Mouse (Mus musculus): ENCODE results near the gene Cuedc1. TPM values are rescaled to one million over a fixed set of nuclear protein-coding genes. Genes with fewer than 3 reads are reported as not detected.
"Not testable (repeated sequence)": the region's sequence is repeated elsewhere in the genome, so short reads cannot be mapped to it uniquely, and the experiment has no call there.

Cuedc1 gene
- polyA plus RNA-seq, 1 experiment from 2014 or later = 18.2 TPM

DNA sequence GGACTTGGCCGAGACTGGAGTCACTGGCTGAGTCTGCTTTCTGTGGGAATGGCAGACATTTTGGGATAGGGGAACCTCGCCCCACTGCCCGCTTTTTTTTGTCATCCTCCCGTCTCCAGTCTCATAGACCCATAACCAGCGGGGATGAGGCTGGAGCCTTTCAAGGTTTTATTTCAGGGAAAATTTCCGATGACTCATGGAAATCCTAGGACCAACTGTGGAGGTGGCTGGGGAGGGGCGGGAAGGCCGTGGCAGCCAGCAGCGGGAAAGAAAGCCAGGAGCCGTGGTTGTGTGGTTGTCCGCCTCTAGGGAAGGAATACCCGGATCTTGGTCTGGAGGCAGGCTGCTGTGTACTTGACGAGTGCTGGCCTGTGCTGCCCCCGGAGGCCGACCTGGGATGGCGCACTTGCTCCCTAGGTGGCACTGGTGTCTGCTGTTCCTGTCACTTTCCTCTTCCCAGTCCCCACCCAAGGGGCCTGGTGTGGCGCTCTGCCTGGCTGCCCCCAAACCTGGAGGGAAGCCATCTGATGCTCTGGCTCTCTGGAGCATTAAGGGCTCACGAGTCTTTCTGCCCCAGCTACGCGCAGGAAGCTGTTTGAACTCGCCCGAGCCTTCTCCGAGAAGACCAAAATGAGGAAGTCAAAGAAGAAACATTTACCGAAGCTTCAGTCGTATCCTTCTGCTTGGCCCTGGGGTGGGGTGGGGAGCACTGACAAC is 89.7 kb downstream of the Cuedc1 start:
- no peak overlapping the region; the same call in 1 of the 2 replicates for H3K4me2 ChIP-seq (ENCODE audit: low read depth)
- no peaks in the 10 kb centered on the region for H3K36me3 ChIP-seq (ENCODE audit: control insufficient read depth, insufficient read depth, low read length)
- peak overlapping the region; percentile 42; the same call in 1 of the 2 replicates for H3K27ac ChIP-seq (ENCODE audit: low read depth, low read length)
- H3K4me3 ChIP-seq (ENCODE audit: low read depth, low read length) = no peak overlapping the region
- WGBS = 20% methylated on average over 25 of the region's 25 CpGs
- peak; percentile 84 for DNase-seq (ENCODE audit: low spot score)
- peaks cover 8% of the 10 kb centered on the region; the same call in 1 of the 2 replicates for H3K27me3 ChIP-seq (ENCODE audit: control insufficient read depth, insufficient read depth, low read length)
- peak overlapping the region; percentile 19; the same call in 1 of the 2 replicates for H3K9ac ChIP-seq (ENCODE audit: low read length)
- H3K9me3 ChIP-seq (ENCODE audit: control insufficient read depth, low read length) = no peaks in the 10 kb centered on the region
- ATAC-seq (ENCODE audit: insufficient read depth, low FRiP score, low TSS enrichment) = peak; percentile 92
- peaks cover 15% of the 10 kb centered on the region for H3K4me1 ChIP-seq (ENCODE audit: control insufficient read depth, insufficient read depth, low read length)

- H3K4me1 ChIP-seq (ENCODE audit: control insufficient read depth, insufficient read depth, low read length) = peaks cover 15% of the 10 kb centered on the region
Observed at GRCm38 (mm10) chr11:88188216-88188615, 90.4 kb downstream of the Cuedc1 start.

GRCm38 (mm10) chr11:88188635-88189034 is 90.8 kb downstream of the Cuedc1 start:
- Histone ChIP-seq H3K9me3 (ENCODE audit: control insufficient read depth, low read length) (no peaks in the 10 kb centered on the region), H3K36me3 (ENCODE audit: control insufficient read depth, insufficient read depth, low read length) (no peaks in the 10 kb centered on the region), H3K4me3 (ENCODE audit: low read depth, low read length) (no peak overlapping the region), H3K27me3 (ENCODE audit: control insufficient read depth, insufficient read depth, low read length) (peaks cover 18% of the 10 kb centered on the region), H3K27ac (ENCODE audit: low read depth, low read length) (no peak overlapping the region), H3K4me1 (ENCODE audit: control insufficient read depth, insufficient read depth, low read length) (peaks cover 19% of the 10 kb centered on the region), H3K4me2 (ENCODE audit: low read depth) (no peak overlapping the region), H3K9ac (ENCODE audit: low read length) (no peak overlapping the region)
- 90% methylated on average over 7 of the region's 7 CpGs for WGBS
- ATAC-seq (ENCODE audit: insufficient read depth, low FRiP score, low TSS enrichment) (no peak), DNase-seq (ENCODE audit: low spot score) (no peak)

More at GRCm38 (mm10) chr11:88188216-88188615, 90.4 kb downstream of the Cuedc1 start:
- Histone ChIP-seq H3K4me3 (ENCODE audit: low read depth, low read length) (no peak overlapping the region), H3K9me3 (ENCODE audit: control insufficient read depth, low read length) (no peaks in the 10 kb centered on the region), H3K27ac (ENCODE audit: low read depth, low read length) (no peak overlapping the region), H3K9ac (ENCODE audit: low read length) (no peak overlapping the region), H3K36me3 (ENCODE audit: control insufficient read depth, insufficient read depth, low read length) (no peaks in the 10 kb centered on the region), H3K4me2 (ENCODE audit: low read depth) (no peak overlapping the region), H3K27me3 (ENCODE audit: control insufficient read depth, insufficient read depth, low read length) (peaks cover 14% of the 10 kb centered on the region)
- DNase-seq (ENCODE audit: low spot score) (no peak), ATAC-seq (ENCODE audit: insufficient read depth, low FRiP score, low TSS enrichment) (no peak)
- WGBS = 56% methylated on average over 8 of the region's 8 CpGs

DNA sequence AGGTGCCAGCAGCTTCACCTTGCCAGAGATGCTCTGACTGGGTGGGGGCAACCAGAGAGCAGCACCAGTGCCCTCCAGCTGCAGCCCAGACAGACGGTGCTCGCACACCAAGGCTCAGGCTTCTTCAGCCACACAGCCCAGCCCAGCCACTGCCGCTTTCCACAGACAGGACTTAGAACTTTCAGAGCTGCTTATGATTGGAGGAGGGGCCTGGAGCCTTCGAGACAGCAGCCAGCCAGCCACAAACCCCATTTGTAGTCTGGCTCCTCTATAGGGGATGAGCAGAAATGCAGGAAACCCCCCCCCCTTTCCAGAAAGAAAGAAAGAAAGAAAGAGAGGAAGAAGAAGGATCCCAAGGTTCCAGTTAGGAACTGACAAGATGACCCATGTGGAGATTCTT is 94.7 kb downstream of the Cuedc1 start:
- DNase-seq (ENCODE audit: low spot score) (peak; percentile 46), ATAC-seq (ENCODE audit: insufficient read depth, low FRiP score, low TSS enrichment) (no peak)
- H3K4me3 ChIP-seq (ENCODE audit: low read depth, low read length) = no peak overlapping the region
- peaks cover 30% of the 10 kb centered on the region for H3K27me3 ChIP-seq (ENCODE audit: control insufficient read depth, insufficient read depth, low read length)
- no peak overlapping the region for H3K9ac ChIP-seq (ENCODE audit: low read length)
- peaks cover 11% of the 10 kb centered on the region for H3K4me1 ChIP-seq (ENCODE audit: control insufficient read depth, insufficient read depth, low read length)
- H3K36me3 ChIP-seq (ENCODE audit: control insufficient read depth, insufficient read depth, low read length) = no peaks in the 10 kb centered on the region
- H3K27ac ChIP-seq (ENCODE audit: low read depth, low read length) = no peak overlapping the region
- WGBS = 17% methylated on average over 4 of the region's 4 CpGs
- H3K4me2 ChIP-seq (ENCODE audit: low read depth) = no peak overlapping the region
- no peaks in the 10 kb centered on the region for H3K9me3 ChIP-seq (ENCODE audit: control insufficient read depth, low read length)

DNA sequence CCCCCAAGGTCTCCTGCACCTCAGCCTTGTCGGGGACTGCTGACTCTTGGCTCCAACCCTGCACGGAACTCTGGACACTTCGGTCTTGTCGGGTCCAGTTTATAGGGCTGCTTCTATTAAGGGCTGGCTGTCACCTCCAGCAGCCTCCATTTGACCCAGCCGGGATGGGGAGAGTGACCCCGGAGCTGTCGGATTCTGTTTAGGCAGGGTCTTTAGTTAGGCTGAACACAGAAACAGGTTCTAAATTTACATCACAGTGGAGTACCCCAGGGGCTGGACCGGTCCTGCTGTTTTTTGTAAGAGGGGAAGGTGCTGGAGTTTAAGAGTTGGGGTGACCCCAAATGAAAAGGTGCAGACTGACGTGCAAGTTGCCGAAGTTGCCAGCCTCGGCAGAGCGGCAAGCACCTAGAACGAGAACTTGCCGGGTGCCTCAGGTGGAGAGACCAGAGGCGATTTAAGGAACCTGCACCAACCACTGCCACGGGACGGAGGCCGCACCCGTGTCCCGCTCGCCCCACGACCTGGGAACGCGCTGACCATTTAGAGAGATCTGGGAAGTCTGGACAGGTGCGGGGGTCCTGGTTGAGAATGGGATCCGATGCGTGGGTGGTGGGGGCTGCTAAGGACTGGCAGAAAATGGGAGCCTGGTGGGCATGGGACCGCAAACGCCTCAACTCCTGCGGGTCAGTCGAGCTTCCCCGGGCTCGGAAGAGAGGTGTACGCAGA is 95.4 kb downstream of the Cuedc1 start:
- H3K4me2 ChIP-seq (ENCODE audit: low read depth) = 0 out of 2 replicates have a peak overlapping the region, but pooled peaks have one; percentile 21
- ATAC-seq (ENCODE audit: insufficient read depth, low FRiP score, low TSS enrichment) (no peak), DNase-seq (ENCODE audit: low spot score) (no peak)
- H3K9ac ChIP-seq (ENCODE audit: low read length) = no peak overlapping the region
- no peak overlapping the region for H3K4me3 ChIP-seq (ENCODE audit: low read depth, low read length)
- peaks cover 6% of the 10 kb centered on the region; the same call in 1 of the 2 replicates for H3K4me1 ChIP-seq (ENCODE audit: control insufficient read depth, insufficient read depth, low read length)
- no peaks in the 10 kb centered on the region for H3K9me3 ChIP-seq (ENCODE audit: control insufficient read depth, low read length)
- 4% methylated on average over 34 of the region's 34 CpGs for WGBS
- H3K27me3 ChIP-seq (ENCODE audit: control insufficient read depth, insufficient read depth, low read length) = peaks cover 30% of the 10 kb centered on the region
- H3K36me3 ChIP-seq (ENCODE audit: control insufficient read depth, insufficient read depth, low read length) = no peaks in the 10 kb centered on the region
- no peak overlapping the region for H3K27ac ChIP-seq (ENCODE audit: low read depth, low read length)

- peak; percentile 21 for DNase-seq (ENCODE audit: low spot score)
- H3K9me3 ChIP-seq (ENCODE audit: control insufficient read depth, low read length) = no peaks in the 10 kb centered on the region
- H3K4me2 ChIP-seq (ENCODE audit: low read depth) = 0 out of 2 replicates have a peak overlapping the region, but pooled peaks have one; percentile 21
- no peak overlapping the region for H3K4me3 ChIP-seq (ENCODE audit: low read depth, low read length)
- ATAC-seq (ENCODE audit: insufficient read depth, low FRiP score, low TSS enrichment) = no peak
- 11% methylated on average over 29 of the region's 29 CpGs for WGBS
- H3K27ac ChIP-seq (ENCODE audit: low read depth, low read length) = no peak overlapping the region
- H3K27me3 ChIP-seq (ENCODE audit: control insufficient read depth, insufficient read depth, low read length) = peaks cover 30% of the 10 kb centered on the region
- H3K4me1 ChIP-seq (ENCODE audit: control insufficient read depth, insufficient read depth, low read length) = peaks cover 6% of the 10 kb centered on the region; the same call in 1 of the 2 replicates
- no peak overlapping the region for H3K9ac ChIP-seq (ENCODE audit: low read length)
- no peaks in the 10 kb centered on the region for H3K36me3 ChIP-seq (ENCODE audit: control insufficient read depth, insufficient read depth, low read length)
Observed at GRCm38 (mm10) chr11:88193824-88194696, 96.2 kb downstream of the Cuedc1 start.

DNA sequence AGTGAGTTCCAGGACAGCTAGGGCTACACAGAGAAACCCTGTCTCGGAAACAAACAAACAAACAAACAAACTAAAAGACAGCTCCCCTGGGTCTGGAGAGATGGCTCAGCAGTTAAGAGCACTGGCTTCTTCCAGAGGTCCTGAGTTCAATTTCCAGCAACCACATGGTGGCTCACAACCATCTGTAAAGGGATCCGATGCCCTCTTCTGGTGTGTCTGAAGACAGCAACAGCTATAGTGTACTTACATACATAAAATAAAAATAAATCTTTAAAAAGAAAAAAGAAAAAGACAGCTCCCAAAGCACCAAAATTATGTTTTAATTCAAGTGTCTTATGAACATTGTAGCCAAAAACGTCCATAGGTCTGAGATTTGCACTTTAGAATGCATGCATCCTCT is 97.8 kb downstream of the Cuedc1 start:
- H3K4me2 ChIP-seq (ENCODE audit: low read depth); H3K9me3 ChIP-seq (ENCODE audit: control insufficient read depth, low read length); DNase-seq (ENCODE audit: low spot score); ATAC-seq (ENCODE audit: insufficient read depth, low FRiP score, low TSS enrichment); H3K4me3 ChIP-seq (ENCODE audit: low read depth, low read length); H3K9ac ChIP-seq (ENCODE audit: low read length); H3K4me1 ChIP-seq (ENCODE audit: control insufficient read depth, insufficient read depth, low read length); H3K27ac ChIP-seq (ENCODE audit: low read depth, low read length); H3K36me3 ChIP-seq (ENCODE audit: control insufficient read depth, insufficient read depth, low read length): not testable (repeated sequence)
- H3K27me3 ChIP-seq (ENCODE audit: control insufficient read depth, insufficient read depth, low read length) = peaks cover 30% of the 10 kb centered on the region
- WGBS = 86% methylated on average over 3 of the region's 3 CpGs

DNA sequence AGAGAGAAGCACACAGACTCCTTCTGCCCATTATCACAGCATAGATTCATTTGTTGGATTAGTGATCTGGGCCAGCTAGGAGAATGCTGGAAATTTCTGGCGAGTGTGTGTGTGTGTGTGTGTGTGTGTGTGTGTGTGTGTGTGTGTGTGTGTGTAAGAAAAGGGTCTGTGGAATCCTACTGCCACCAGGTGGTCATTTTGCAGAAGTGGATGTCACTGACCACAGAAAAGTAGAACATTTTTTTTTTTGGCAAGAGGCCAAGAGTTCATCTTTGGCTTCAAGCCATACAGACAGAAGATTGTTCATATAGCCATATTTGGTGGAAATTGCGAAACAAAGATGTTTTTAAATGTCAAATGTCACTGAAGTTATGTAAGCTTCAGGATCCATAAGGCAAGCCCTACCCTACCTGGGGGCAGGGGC is 99.3 kb downstream of the Cuedc1 start:
- H3K9ac ChIP-seq (ENCODE audit: low read length) = no peak overlapping the region
- WGBS = 18% methylated on average over 2 of the region's 2 CpGs
- peaks cover 6% of the 10 kb centered on the region; the same call in 1 of the 2 replicates for H3K4me1 ChIP-seq (ENCODE audit: control insufficient read depth, insufficient read depth, low read length)
- no peaks in the 10 kb centered on the region for H3K36me3 ChIP-seq (ENCODE audit: control insufficient read depth, insufficient read depth, low read length)
- H3K4me2 ChIP-seq (ENCODE audit: low read depth) = no peak overlapping the region
- no peak overlapping the region for H3K27ac ChIP-seq (ENCODE audit: low read depth, low read length)
- no peaks in the 10 kb centered on the region for H3K9me3 ChIP-seq (ENCODE audit: control insufficient read depth, low read length)
- peaks cover 24% of the 10 kb centered on the region for H3K27me3 ChIP-seq (ENCODE audit: control insufficient read depth, insufficient read depth, low read length)
- ATAC-seq (ENCODE audit: insufficient read depth, low FRiP score, low TSS enrichment) (no peak), DNase-seq (ENCODE audit: low spot score) (peak; percentile 66)
- H3K4me3 ChIP-seq (ENCODE audit: low read depth, low read length) = no peak overlapping the region
